In genomic region chr2:168338382-168338781, GRCm38 (mm10) we compare ENCODE assay signal across 14 mouse cellular contexts. TPM values are rescaled to one million over a fixed set of nuclear protein-coding genes. Genes with fewer than 3 reads are reported as not detected.
DNase-seq lines count a peak whose midpoint lies in the region; ATAC-seq and TF ChIP-seq lines count a peak whose summit lies in the region.
"Had no signal": no experiment of that assay in that cellular context is flagged by ENCODE, and none has a peak within 500 bp of the region (broad histone marks: within the 10 kb centered on the region; RNA-seq: fewer than 3 reads in every experiment).

No protein-coding gene starts in this region.

- H3K4me2 ChIP-seq in lung, embryonic 14.5 days: no peak overlapping the region
- H3K4me2 ChIP-seq: embryonic facial prominence, embryonic 12.5 days; intestine, embryonic 15.5 days; limb, embryonic 13.5 days had no signal

- WGBS in lung, embryonic 14.5 days: 67% methylated on average over 4 of the region's 4 CpGs

- H3K9ac ChIP-seq in lung, embryonic 14.5 days: no peak overlapping the region
- H3K9ac ChIP-seq: embryonic facial prominence, embryonic 12.5 days; intestine, embryonic 15.5 days; limb, embryonic 13.5 days had no signal

- intact Hi-C loops in left cerebral cortex, postnatal 4 days (cut with DNase I): loop anchor here (10.0 kb wide), 1 partner anchor 106 kb away; no protein-coding TSS in a partner anchor

- no peaks in the 10 kb centered on the region for H3K27me3 ChIP-seq in lung, embryonic 14.5 days (ENCODE audit: insufficient read depth, low read length)
- H3K27me3 ChIP-seq: embryonic facial prominence, embryonic 12.5 days; intestine, embryonic 15.5 days; limb, embryonic 13.5 days had no signal

- no peak overlapping the region for H3K4me3 ChIP-seq in lung, embryonic 14.5 days (ENCODE audit: low read depth, low read length)
- H3K4me3 ChIP-seq: embryonic facial prominence, embryonic 12.5 days; intestine, embryonic 15.5 days; limb, embryonic 13.5 days had no signal

- TF ChIP-seq CTCF in lung, embryonic 14.5 days (IDR thresholded peaks at IDR 0.05; ENCODE audit: low read depth): no peak

- no peak for ATAC-seq in lung, embryonic 14.5 days (ENCODE audit: insufficient read depth)
- ATAC-seq: intestine, embryonic 15.5 days had no signal

- peaks cover 9% of the 10 kb centered on the region; the same call in 1 of the 2 replicates for H3K4me1 ChIP-seq in lung, embryonic 14.5 days (ENCODE audit: insufficient read depth)

- no peak overlapping the region for H3K27ac ChIP-seq in lung, embryonic 14.5 days (ENCODE audit: low read depth)
- H3K27ac ChIP-seq: embryonic facial prominence, embryonic 12.5 days; intestine, embryonic 15.5 days; limb, embryonic 13.5 days had no signal

- no peaks in the 10 kb centered on the region for H3K9me3 ChIP-seq in lung, embryonic 14.5 days (ENCODE audit: low read depth, low read length)
- H3K9me3 ChIP-seq: embryonic facial prominence, embryonic 12.5 days; intestine, embryonic 15.5 days; limb, embryonic 13.5 days had no signal

- DNase-seq in lung, embryonic 14.5 days: peak; percentile 71
- DNase-seq in lung, postnatal 14 days: no peak
- peak; percentile 24 to 64 for DNase-seq in frontal cortex, adult 2 months (ENCODE audit: extremely low spot score in 1 of 2, low spot score in 1 of 2)
- DNase-seq in left cerebral cortex, postnatal 4 days: peak; percentile 49
- peak; percentile 54 for DNase-seq in right cerebral cortex, postnatal 4 days
- DNase-seq in kidney, adult 11 months: no peak
- no peak for DNase-seq in lung, postnatal 4 days
- no peak for DNase-seq in adipocyte (ENCODE audit: low spot score)
- DNase-seq: adrenal gland, postnatal 14 days; thymus, postnatal 4 days had no signal

- no peaks in the 10 kb centered on the region for H3K36me3 ChIP-seq in lung, embryonic 14.5 days (ENCODE audit: insufficient read depth)
- H3K36me3 ChIP-seq: embryonic facial prominence, embryonic 12.5 days; intestine, embryonic 15.5 days; limb, embryonic 13.5 days had no signal

RNA-seq across cellular contexts. Expression of gene Kcng1, which starts 56.8 kb away (rescaled TPM):
- polyA plus RNA-seq in lung, embryonic 14.5 days (2014; fragmentation: Nextera tagmentation; extraction: Ambion mirVana): 0.14 and 0.83 TPM in 2 replicates
- 11.2 and 12.4 TPM in 2 replicates for polyA plus RNA-seq in frontal cortex, adult 2 months (2012; rRNA removed)
- total RNA-seq in left cerebral cortex, postnatal 4 days (2021): 10 to 100 TPM; 34.4 to 34.5 TPM
- total RNA-seq: adrenal gland, postnatal 14 days; CH12.LX had no signal

Comparison
In these comparisons a context has a peak if more than half of its experiments do, and no peak if none do; other contexts are left out.
1. DNase-seq: peak in lung, embryonic 14.5 days (single experiment), frontal cortex, adult 2 months (2 of 2), left cerebral cortex, postnatal 4 days (single experiment) and right cerebral cortex, postnatal 4 days (single experiment); none in lung, postnatal 14 days (single experiment), kidney, adult 11 months (single experiment), lung, postnatal 4 days (0 of 2) and adipocyte (single experiment).